Mouse (Mus musculus) frontal cortex, postnatal 36 days (tissue): Measurements from ENCODE around the gene Prpf31.

Experiments
- DNase-seq, 2 experiments: peaks; one replicate each; pipeline ENCODE4 v3.0.0; 2022; ENCODE audit warnings: low spot score in 2 of 2

Gene Prpf31

GRCm38 (mm10) chr7:3685400-3686187 lies 55.8 kb downstream of the Prpf31 start:
- DNase-seq = no peak

GRCm38 (mm10) chr7:3691919-3692318 lies 62.1 kb downstream of the Prpf31 start:
- DNase-seq = no peak
